Mouse (Mus musculus): ENCODE data around the gene Gm5447. TPM values are rescaled to one million over a fixed set of nuclear protein-coding genes. Genes with fewer than 3 reads are reported as not detected.
A peak's percentile ranks its signal among the peaks of the same experiment; 100 is the strongest.

Gm5447 gene
- polyA plus RNA-seq, 1 experiment from 2014 or later: 0.11 TPM

DNA sequence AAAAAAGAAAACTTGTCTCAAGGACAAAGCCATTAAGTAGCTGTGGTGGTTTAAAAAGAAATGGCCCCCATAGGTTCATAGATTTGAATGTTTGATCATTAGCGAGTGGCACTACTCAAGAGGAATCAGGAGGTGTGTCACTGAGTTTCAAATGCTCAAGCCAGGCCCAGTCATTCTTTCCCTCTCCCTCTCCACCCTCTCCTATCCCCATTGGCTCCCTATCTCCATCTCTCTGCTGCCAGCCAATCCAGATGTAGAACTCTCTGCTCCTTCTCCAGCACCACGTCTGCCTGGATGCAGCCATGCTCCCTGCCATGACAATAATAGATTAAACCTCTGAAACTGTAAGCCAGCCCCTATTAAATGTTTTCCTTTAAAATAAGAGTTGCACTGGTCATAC is 12.1 kb upstream of the Gm5447 start:
- WGBS: 64% methylated on average over 2 of the region's 2 CpGs
- Histone ChIP-seq H3K27me3 (no peaks in the 10 kb centered on the region), H3K27ac (no peak overlapping the region), H3K36me3 (peaks cover 5% of the 10 kb centered on the region; the same call in 1 of the 2 replicates), H3K9ac (replicated peaks) (no peak overlapping the region), H3K4me1 (replicated peaks) (peaks cover 21% of the 10 kb centered on the region), H3K9me3 (no peaks in the 10 kb centered on the region), H3K4me3 (replicated peaks) (no peak overlapping the region), H3K4me2 (replicated peaks) (no peak overlapping the region)
- no peak for ATAC-seq

DNA sequence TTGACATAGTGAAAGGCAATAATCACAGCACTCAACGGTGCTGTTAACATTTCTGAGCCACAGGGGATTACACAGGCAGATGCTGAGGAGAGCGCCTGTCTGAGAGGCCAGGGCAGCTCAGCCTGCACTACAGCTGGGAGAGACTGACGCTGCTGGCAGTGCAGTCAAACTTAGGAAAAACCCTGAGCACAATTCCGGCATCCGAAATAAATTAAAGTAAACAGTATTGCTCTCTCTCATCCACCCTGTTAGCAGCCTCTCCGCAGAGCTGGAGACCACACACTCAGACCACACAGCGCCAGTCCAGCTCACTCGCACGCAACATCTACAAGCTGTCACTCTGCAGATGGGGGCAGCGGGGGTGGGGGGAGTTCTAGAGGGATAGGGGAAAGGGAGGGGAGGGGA is 7.5 kb upstream of the Gm5447 start:
- no peaks in the 10 kb centered on the region for H3K36me3 ChIP-seq
- H3K27ac ChIP-seq: no peak overlapping the region
- peak overlapping the region; percentile 45 for H3K4me2 ChIP-seq (replicated peaks)
- H3K9ac ChIP-seq (replicated peaks): peak overlapping the region; percentile 55; the same call in 1 of the 2 replicates
- peak; percentile 82 for ATAC-seq
- peaks cover 16% of the 10 kb centered on the region for H3K4me1 ChIP-seq (replicated peaks)
- no peaks in the 10 kb centered on the region for H3K9me3 ChIP-seq
- H3K27me3 ChIP-seq: no peaks in the 10 kb centered on the region
- 8% methylated on average over 10 of the region's 10 CpGs for WGBS
- H3K4me3 ChIP-seq (replicated peaks): peak overlapping the region; percentile 12; the same call in 1 of the 2 replicates

DNA sequence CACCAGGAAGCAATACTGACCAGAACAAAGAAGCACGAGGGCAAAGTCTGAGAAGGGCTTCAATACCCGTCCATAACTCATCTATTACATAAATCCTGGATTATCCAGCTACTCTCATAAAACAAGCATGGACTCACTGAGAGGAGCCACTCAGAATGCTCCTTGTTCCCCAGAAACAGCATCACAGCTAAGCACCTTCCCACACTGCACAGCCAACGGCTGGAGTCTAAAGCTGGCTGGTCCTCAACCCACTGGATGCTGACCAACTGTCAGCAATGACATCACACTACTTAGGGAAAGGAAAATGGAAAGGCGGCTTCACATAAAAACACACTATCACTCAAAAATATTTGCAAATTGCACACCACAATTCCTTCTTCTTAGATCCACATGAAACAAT is 5.7 kb upstream of the Gm5447 start:
- Histone ChIP-seq H3K9ac (replicated peaks) (no peak overlapping the region), H3K9me3 (no peaks in the 10 kb centered on the region), H3K27ac (no peak overlapping the region), H3K36me3 (no peaks in the 10 kb centered on the region), H3K4me1 (replicated peaks) (peaks cover 24% of the 10 kb centered on the region), H3K4me3 (replicated peaks) (no peak overlapping the region), H3K4me2 (replicated peaks) (no peak overlapping the region), H3K27me3 (no peaks in the 10 kb centered on the region)
- 65% methylated on average over 4 of the region's 4 CpGs for WGBS
- ATAC-seq: no peak

DNA sequence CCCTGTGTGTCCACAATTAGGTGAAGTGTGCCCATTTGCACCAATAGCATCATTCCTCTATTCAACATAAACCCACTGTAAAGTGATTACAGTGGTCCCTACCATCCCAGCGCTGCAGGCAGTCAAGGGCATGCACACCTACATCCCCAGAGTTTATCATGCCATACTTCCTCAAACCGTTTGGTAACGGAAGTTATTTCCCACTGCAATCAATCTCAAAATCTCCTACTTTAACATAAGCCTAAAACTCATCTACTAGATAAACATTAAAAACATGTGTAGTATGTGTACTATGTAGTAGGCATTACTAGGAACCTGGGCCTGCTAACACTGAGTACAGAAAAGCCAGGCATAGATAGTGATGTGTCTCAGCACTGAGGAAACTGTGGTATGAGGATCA is 3.0 kb upstream of the Gm5447 start:
- no peak for ATAC-seq
- Histone ChIP-seq H3K4me1 (replicated peaks) (peaks cover 26% of the 10 kb centered on the region), H3K4me3 (replicated peaks) (no peak overlapping the region), H3K9ac (replicated peaks) (no peak overlapping the region), H3K4me2 (replicated peaks) (no peak overlapping the region), H3K27ac (no peak overlapping the region), H3K27me3 (no peaks in the 10 kb centered on the region), H3K36me3 (no peaks in the 10 kb centered on the region), H3K9me3 (no peaks in the 10 kb centered on the region)
- WGBS: 92% methylated on average over 3 of the region's 3 CpGs

DNA sequence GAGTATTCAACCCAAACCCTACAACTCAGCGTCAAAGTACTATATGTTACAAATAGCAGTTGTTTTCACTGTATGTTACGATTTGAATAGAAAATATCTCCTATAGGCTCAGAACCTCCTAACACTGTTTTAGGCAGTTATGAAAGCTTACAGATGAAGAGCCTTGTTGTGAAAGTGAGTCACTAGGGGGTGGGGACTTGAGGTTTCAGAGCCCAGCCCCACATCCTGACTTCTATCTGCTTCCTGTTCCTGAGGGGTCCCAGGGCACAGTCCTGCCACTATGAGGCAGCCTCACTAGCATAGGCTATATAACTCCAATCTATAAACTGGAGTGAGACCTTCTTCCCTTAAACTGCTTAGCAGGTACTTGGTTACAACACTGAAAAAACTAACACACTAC is 1.9 kb upstream of the Gm5447 start:
- WGBS: 95% methylated on average over 2 of the region's 2 CpGs

DNA sequence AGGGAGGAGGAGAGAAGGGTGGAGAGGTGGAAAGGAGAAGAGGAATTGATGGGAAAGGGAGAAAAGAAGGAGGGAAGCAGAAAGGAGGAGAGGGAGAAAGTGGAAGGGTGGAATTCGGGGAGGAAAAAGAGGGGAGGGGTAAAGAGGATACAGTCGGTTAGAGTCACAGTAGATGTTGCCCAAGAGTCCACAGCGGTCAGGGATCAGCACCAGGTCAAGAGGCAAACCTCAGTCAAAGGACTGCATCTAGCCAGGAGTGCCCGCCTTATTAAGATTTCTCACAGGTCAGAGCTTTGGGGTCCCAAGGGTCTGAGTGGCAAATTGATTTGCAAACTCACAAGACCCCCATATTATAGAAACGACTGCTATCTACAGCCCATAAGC is 235 bp downstream of the Gm5447 start:
- H3K4me2 ChIP-seq (replicated peaks): peak overlapping the region; percentile 68
- H3K27ac ChIP-seq: no peak overlapping the region
- 21% methylated on average over 5 of the region's 5 CpGs for WGBS
- peak; percentile 74 for ATAC-seq
- peak overlapping the region; percentile 70 for H3K4me3 ChIP-seq (replicated peaks)
- peak overlapping the region; percentile 83 for H3K9ac ChIP-seq (replicated peaks)
- H3K9me3 ChIP-seq: no peaks in the 10 kb centered on the region
- H3K4me1 ChIP-seq (replicated peaks): peaks cover 14% of the 10 kb centered on the region
- no peaks in the 10 kb centered on the region for H3K36me3 ChIP-seq
- no peaks in the 10 kb centered on the region for H3K27me3 ChIP-seq

More for the DNA sequence above, 1.9 kb upstream of the Gm5447 start:
- H3K4me2 ChIP-seq (replicated peaks): no peak overlapping the region
- H3K36me3 ChIP-seq: no peaks in the 10 kb centered on the region
- no peak overlapping the region for H3K27ac ChIP-seq
- H3K4me1 ChIP-seq (replicated peaks): peaks cover 16% of the 10 kb centered on the region
- no peaks in the 10 kb centered on the region for H3K9me3 ChIP-seq
- no peak for ATAC-seq
- no peak overlapping the region for H3K9ac ChIP-seq (replicated peaks)
- no peak overlapping the region for H3K4me3 ChIP-seq (replicated peaks)
- no peaks in the 10 kb centered on the region for H3K27me3 ChIP-seq

DNA sequence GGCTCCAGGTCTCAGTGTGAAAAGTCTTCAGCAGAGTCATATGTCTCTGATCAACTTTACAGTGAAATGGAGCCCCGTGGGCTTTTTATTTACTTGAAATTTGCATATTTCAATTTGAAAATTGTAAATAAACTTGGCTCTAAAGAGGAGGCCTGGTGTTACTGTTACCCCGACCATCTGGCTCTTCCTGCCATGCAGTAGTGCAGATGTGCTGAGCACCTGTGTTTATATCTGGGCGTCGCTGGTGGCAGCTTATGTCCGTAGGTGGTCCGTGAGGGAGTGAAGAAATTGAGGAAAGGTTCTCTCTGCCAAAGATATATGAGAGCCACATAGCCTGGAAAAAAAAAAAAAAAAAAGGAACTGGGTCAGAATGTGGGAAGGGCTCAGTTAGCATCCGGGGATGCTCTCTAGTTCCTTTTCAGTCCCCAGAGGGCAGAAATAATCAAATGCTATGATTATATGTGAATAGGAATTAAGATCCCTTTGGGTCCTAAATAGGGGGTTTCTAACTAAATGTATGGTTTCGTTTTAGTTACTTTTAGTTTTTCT is 2.6 kb downstream of the Gm5447 start:
- Histone ChIP-seq H3K9ac (replicated peaks) (no peak overlapping the region), H3K27me3 (no peaks in the 10 kb centered on the region), H3K4me1 (replicated peaks) (peaks cover 14% of the 10 kb centered on the region), H3K36me3 (no peaks in the 10 kb centered on the region), H3K4me3 (replicated peaks) (no peak overlapping the region), H3K4me2 (replicated peaks) (no peak overlapping the region), H3K9me3 (no peaks in the 10 kb centered on the region), H3K27ac (no peak overlapping the region)
- WGBS: 69% methylated on average over 8 of the region's 8 CpGs
- no peak for ATAC-seq

DNA sequence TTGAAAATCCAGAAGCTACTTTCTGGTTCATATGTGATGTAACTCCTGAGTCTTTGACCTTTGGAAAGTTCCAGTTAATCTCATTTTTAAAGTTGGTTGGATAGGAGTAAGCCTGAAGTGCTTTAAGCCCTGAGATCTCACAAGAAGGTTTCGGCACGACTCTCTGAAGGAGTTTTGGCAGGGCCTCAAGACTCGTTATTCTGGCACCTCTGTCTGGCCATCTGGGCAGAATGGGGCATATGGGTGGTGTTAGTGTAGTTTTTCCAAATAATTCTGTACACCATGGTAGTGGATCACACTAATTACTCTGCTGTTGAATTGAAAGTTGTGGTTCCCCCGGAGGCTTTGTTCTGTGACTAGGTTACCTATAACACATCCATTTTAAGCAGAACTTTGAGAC is 4.2 kb downstream of the Gm5447 start:
- Histone ChIP-seq H3K9ac (replicated peaks) (no peak overlapping the region), H3K4me2 (replicated peaks) (no peak overlapping the region), H3K4me1 (replicated peaks) (peaks cover 5% of the 10 kb centered on the region), H3K27ac (no peak overlapping the region), H3K9me3 (no peaks in the 10 kb centered on the region), H3K27me3 (no peaks in the 10 kb centered on the region), H3K36me3 (no peaks in the 10 kb centered on the region), H3K4me3 (replicated peaks) (no peak overlapping the region)
- WGBS: 66% methylated on average over 4 of the region's 4 CpGs
- ATAC-seq: no peak

DNA sequence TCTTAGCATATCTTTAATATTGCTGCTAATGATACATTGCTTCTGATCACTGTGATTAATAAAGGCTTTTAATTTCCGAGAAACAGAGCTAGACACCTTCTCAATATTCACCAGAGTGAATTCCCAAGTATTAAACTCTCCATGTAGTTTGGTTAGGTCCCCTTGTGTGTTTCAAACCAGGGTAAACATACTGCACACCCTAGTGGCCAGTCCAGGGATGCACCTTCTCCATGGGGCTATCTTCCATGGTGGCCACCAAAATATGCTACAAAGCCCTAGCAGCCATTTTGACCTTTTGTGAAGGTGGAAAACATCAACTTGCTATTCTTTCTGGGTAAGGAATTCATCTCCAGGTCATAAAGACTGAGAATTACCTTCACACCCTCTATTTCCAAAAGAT is 7.7 kb downstream of the Gm5447 start:
- no peak for ATAC-seq
- H3K36me3 ChIP-seq: no peaks in the 10 kb centered on the region
- no peaks in the 10 kb centered on the region for H3K9me3 ChIP-seq
- WGBS: 62% methylated on average over 1 of the region's 1 CpGs
- H3K4me2 ChIP-seq (replicated peaks): no peak overlapping the region
- peaks cover 13% of the 10 kb centered on the region for H3K4me1 ChIP-seq (replicated peaks)
- no peak overlapping the region for H3K4me3 ChIP-seq (replicated peaks)
- H3K9ac ChIP-seq (replicated peaks): no peak overlapping the region
- no peak overlapping the region for H3K27ac ChIP-seq
- H3K27me3 ChIP-seq: peaks cover 10% of the 10 kb centered on the region

DNA sequence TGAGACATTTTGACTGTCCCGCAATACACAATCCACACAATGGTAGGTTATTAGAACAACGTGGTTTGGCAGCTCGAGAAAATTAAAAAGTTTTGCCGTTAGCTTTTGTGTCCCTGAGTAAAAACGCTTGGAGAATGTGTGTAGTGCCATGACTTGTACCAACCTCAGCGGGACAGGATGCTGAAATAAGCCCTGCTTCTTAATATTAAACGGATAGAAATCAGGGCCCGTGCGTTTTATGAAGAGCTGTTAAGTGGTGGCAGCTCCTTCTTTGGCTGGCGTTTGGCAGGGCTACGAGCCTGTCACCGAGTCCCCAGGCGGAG is 11.2 kb downstream of the Gm5447 start:
- Histone ChIP-seq H3K27ac (no peak overlapping the region), H3K4me1 (replicated peaks) (peaks cover 13% of the 10 kb centered on the region), H3K9me3 (no peaks in the 10 kb centered on the region), H3K27me3 (peaks cover 15% of the 10 kb centered on the region), H3K4me2 (replicated peaks) (peak overlapping the region; percentile 60), H3K4me3 (replicated peaks) (peak overlapping the region; percentile 33), H3K9ac (replicated peaks) (peak overlapping the region; percentile 53), H3K36me3 (no peaks in the 10 kb centered on the region)
- ATAC-seq: no peak
- WGBS: 23% methylated on average over 13 of the region's 13 CpGs

DNA sequence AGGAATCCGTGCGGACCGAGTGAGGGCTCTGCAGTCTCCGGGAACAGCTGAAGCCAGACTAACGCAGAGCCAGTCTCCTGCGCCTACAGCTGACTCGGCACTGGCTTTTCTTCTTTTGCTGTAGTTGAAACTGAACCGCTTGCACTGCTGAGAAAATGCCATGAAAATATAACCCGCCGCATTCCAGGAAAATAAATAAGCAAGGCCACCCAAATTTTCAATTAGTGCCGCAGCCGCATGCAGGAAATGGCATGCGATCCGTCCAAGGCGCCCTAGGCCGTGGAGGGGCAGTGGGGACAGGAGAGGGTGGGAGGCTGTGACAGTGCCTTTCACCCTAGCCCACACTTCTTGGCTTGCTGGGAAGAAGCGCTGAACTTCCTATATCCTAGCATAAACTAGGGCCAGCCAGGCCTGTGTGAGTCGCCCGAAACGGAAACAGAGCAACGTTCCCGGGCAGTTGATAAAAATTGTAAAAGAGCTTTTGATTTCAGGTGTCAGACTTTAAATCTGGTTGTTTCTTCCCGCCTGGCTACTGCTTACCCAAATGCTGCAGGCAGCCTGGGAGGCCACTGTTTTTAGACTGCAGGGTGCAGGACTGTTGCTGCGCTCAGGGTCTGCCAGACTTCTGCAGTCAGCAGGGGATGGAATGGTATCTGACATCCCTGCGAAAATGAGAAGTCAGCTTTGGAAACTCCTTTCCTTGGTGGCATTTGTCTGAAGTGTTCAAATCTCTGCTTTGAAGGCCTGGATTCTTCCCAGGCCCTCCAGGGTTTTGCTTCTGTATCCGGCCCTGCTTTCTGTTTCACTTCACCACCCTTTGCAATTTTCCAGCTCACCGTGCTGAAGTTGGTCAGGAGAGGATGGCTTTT is 11.8 kb downstream of the Gm5447 start:
- 16% methylated on average over 27 of the region's 27 CpGs for WGBS
- Histone ChIP-seq H3K4me1 (replicated peaks) (peaks cover 13% of the 10 kb centered on the region), H3K4me2 (replicated peaks) (peak overlapping the region; percentile 60), H3K27me3 (peaks cover 15% of the 10 kb centered on the region), H3K9me3 (no peaks in the 10 kb centered on the region), H3K27ac (no peak overlapping the region), H3K36me3 (no peaks in the 10 kb centered on the region), H3K4me3 (replicated peaks) (peak overlapping the region; percentile 33), H3K9ac (replicated peaks) (peak overlapping the region; percentile 53)
- ATAC-seq: peak; percentile 90

DNA sequence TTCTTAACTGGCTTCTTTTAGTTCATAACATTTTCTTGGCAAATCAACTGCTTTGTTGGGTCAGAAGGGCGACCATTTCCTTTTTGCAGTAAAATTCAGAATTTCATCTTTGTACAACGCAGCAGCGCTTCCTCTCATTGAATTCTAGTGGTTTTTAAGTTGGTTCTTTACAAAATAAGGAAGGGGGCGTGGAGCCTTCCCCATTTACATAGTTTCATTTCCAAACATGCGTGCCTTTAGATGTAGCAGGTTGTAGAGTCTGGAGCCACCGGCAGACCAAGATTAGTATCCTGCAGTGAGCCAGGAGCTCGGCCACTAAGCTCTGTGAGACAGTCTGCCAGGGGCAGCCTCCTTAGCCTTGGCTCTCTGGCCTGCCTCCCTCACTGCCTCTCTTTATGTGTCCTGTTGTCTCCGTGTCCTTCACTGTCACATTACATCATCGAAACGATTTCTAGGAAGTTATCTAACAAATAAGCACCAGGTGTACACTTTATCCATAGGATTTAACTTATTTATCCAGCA is 13.0 kb downstream of the Gm5447 start:
- no peak overlapping the region for H3K9ac ChIP-seq (replicated peaks)
- WGBS: 66% methylated on average over 10 of the region's 10 CpGs
- H3K27ac ChIP-seq: no peak overlapping the region
- H3K4me3 ChIP-seq (replicated peaks): no peak overlapping the region
- no peak overlapping the region for H3K4me2 ChIP-seq (replicated peaks)
- no peaks in the 10 kb centered on the region for H3K9me3 ChIP-seq
- H3K27me3 ChIP-seq: peaks cover 15% of the 10 kb centered on the region
- no peaks in the 10 kb centered on the region for H3K36me3 ChIP-seq
- ATAC-seq: no peak
- H3K4me1 ChIP-seq (replicated peaks): peaks cover 13% of the 10 kb centered on the region

All from midbrain, embryonic 13.5 days (tissue).